Mouse (Mus musculus) neural tube, embryonic 12.5 days (tissue): ENCODE measurements around the gene E330009J07Rik. TPM values are rescaled to one million over a fixed set of nuclear protein-coding genes. Genes with fewer than 3 reads are reported as not detected.

Experiments
- ATAC-seq: fragments of 200-750 bp; cut with Nextera tagmentation; 2 replicates; pipeline ENCODE4 v1.8.0; 2017; ENCODE audit warnings: low read depth, mild to moderate bottlenecking, moderate TSS enrichment, moderate library complexity; ENCODE audit not compliant: low FRiP score
- H3K27ac ChIP-seq: fragments of 300-500 bp; sonication (generic); 2 replicates; pipeline ENCODE4 v1.5.1; 2016
- H3K27me3 ChIP-seq: fragments of 300-500 bp; sonication (generic); replicated peaks from 2 replicates; pipeline ENCODE4 v1.6.1; 2016; ENCODE audit warnings: mild to moderate bottlenecking
- H3K36me3 ChIP-seq: fragments of 300-500 bp; sonication (generic); 2 replicates; pipeline ENCODE4 v1.6.1; 2016; ENCODE audit warnings: mild to moderate bottlenecking
- H3K4me1 ChIP-seq: fragments of 300-500 bp; sonication (generic); 2 replicates; pipeline ENCODE4 v1.6.1; 2016
- H3K4me2 ChIP-seq: fragments of 300-500 bp; sonication (generic); replicated peaks from 2 replicates; pipeline ENCODE4 v1.6.1; 2016; ENCODE audit warnings: mild to moderate bottlenecking
- H3K4me3 ChIP-seq: fragments of 300-500 bp; sonication (generic); 2 replicates; pipeline ENCODE4 v1.5.1; 2016
- H3K9ac ChIP-seq: fragments of 300-500 bp; sonication (generic); 2 replicates; pipeline ENCODE4 v1.6.1; 2016; ENCODE audit warnings: mild to moderate bottlenecking
- H3K9me3 ChIP-seq: fragments of 300-500 bp; sonication (generic); 2 replicates; pipeline ENCODE4 v1.6.1; 2016; ENCODE audit warnings: mild to moderate bottlenecking
- WGBS: fragments of 180-500 bp; shearing (Covaris S2); methylation state at CpG from one replicate; pipeline ENCODE4 v1.1.7; 2016; 5-methylcytosine and 5-hydroxymethylcytosine counted together
- polyA plus RNA-seq: library from polyadenylated mRNA; unstranded; fragments of >200 nt; fragmentation: Nextera tagmentation; extraction: Ambion mirVana; gene quantifications from 2 replicates; pipeline ENCODE4 v1.2.1, GENCODE M21; 2016

E330009J07Rik gene
- polyA plus RNA-seq, 1 experiment from 2014 or later: 21.7 TPM

DNA sequence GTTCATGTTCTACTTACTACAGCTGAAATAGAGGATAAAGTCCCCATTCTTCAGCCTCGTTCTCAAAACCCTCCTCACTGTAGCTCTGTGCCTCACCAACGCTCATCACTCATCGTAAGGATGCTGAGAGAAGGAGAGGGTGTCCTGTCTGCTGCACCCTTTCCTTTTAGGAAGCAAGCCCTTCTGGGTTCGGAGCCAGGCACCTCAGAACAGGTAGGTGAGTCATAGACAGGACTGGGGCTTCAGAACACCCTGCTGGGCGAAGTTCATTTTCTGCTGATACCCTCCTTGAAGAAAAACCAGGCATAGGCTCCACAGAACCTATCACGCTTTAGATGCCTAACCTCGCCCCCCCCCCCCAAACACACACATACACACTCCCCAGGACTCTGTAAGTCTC is 8.5 kb downstream of the E330009J07Rik start:
- Histone ChIP-seq H3K4me2 (no peak overlapping the region), H3K36me3 (0 out of 2 replicates have a peak, but pooled peaks cover 3% of the 10 kb centered on the region), H3K27me3 (no peaks in the 10 kb centered on the region), H3K4me3 (no peak overlapping the region), H3K4me1 (peaks cover 2% of the 10 kb centered on the region; the same call in 1 of the 2 replicates), H3K9ac (no peak overlapping the region), H3K9me3 (no peaks in the 10 kb centered on the region), H3K27ac (no peak overlapping the region)
- no peak for ATAC-seq
- WGBS: 91% methylated on average over 7 of the region's 7 CpGs

DNA sequence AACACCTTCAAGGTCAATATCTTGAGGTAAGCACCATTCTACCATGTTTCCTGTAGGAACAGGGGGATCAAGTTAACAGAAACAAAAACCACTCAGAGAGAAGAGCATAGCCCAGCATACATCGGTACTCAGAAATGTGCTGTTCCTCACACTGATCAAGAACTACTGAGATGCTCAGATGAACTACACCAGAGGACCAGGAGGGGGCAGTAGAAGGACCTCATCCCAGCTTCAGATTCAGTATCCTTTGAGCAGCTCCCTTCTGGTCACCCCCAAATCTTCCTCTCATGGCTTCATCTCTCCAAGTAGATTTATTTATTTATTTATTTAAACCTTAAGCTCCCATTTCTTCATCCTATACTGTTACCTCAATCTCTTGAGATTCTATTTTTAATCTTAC is 12.2 kb downstream of the E330009J07Rik start:
- no peak overlapping the region for H3K4me3 ChIP-seq
- no peak overlapping the region for H3K27ac ChIP-seq
- 0 out of 2 replicates have a peak, but pooled peaks cover 4% of the 10 kb centered on the region for H3K36me3 ChIP-seq
- no peaks in the 10 kb centered on the region for H3K9me3 ChIP-seq
- H3K4me2 ChIP-seq: no peak overlapping the region
- WGBS: 58% methylated on average over 1 of the region's 1 CpGs
- no peaks in the 10 kb centered on the region for H3K27me3 ChIP-seq
- ATAC-seq: no peak
- H3K4me1 ChIP-seq: no peaks in the 10 kb centered on the region
- no peak overlapping the region for H3K9ac ChIP-seq

GRCm38 (mm10) chr6:40423013-40423412 is 12.9 kb downstream of the E330009J07Rik start:
- no peaks in the 10 kb centered on the region for H3K9me3 ChIP-seq
- no peak for ATAC-seq
- H3K9ac ChIP-seq: no peak overlapping the region
- no peak overlapping the region for H3K4me2 ChIP-seq
- no peaks in the 10 kb centered on the region for H3K27me3 ChIP-seq
- 71% methylated on average over 1 of the region's 1 CpGs for WGBS
- no peak overlapping the region for H3K4me3 ChIP-seq
- H3K4me1 ChIP-seq: no peaks in the 10 kb centered on the region
- H3K36me3 ChIP-seq: peaks cover 4% of the 10 kb centered on the region; the same call in 1 of the 2 replicates
- no peak overlapping the region for H3K27ac ChIP-seq

GRCm38 (mm10) chr6:40421099-40421498 is 14.8 kb downstream of the E330009J07Rik start:
- H3K9ac ChIP-seq: no peak overlapping the region
- H3K27ac ChIP-seq: no peak overlapping the region
- WGBS: 91% methylated on average over 6 of the region's 6 CpGs
- no peaks in the 10 kb centered on the region for H3K27me3 ChIP-seq
- H3K4me2 ChIP-seq: no peak overlapping the region
- H3K36me3 ChIP-seq: peaks cover 4% of the 10 kb centered on the region; the same call in 1 of the 2 replicates
- no peak for ATAC-seq
- no peaks in the 10 kb centered on the region for H3K9me3 ChIP-seq
- H3K4me3 ChIP-seq: no peak overlapping the region
- no peaks in the 10 kb centered on the region for H3K4me1 ChIP-seq

- H3K27me3 ChIP-seq: no peaks in the 10 kb centered on the region
- peaks cover 6% of the 10 kb centered on the region; the same call in 1 of the 2 replicates for H3K36me3 ChIP-seq
- H3K9ac ChIP-seq: no peak overlapping the region
- H3K4me3 ChIP-seq: no peak overlapping the region
- no peak for ATAC-seq
- no peak overlapping the region for H3K4me2 ChIP-seq
- no peak overlapping the region for H3K27ac ChIP-seq
- H3K4me1 ChIP-seq: no peaks in the 10 kb centered on the region
- WGBS: 95% methylated on average over 4 of the region's 4 CpGs
- H3K9me3 ChIP-seq: no peaks in the 10 kb centered on the region
Measured at GRCm38 (mm10) chr6:40418386-40418785, 17.5 kb downstream of the E330009J07Rik start.

DNA sequence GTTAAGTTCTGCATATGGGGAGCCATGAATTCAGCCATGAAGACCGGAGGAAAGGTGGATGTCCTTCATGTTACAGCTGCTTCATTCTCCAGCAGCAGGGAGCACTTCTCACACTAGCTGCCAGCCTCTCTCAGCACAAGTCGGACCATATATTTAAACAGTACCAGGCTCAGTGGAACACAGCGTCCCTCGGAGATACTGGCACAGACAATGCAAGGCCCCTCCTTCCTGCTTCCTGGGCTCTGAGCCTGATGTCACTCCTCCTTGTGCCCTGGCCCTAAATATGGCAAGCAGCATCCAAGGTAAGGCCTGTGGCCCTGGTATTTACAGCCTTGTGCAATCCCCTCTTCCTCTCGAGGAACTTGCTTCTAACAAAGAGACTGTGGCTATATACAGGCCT is 20.1 kb downstream of the E330009J07Rik start:
- Histone ChIP-seq H3K4me3 (no peak overlapping the region), H3K36me3 (peaks cover 6% of the 10 kb centered on the region; the same call in 1 of the 2 replicates), H3K9me3 (no peaks in the 10 kb centered on the region), H3K27me3 (no peaks in the 10 kb centered on the region), H3K4me1 (no peaks in the 10 kb centered on the region), H3K9ac (no peak overlapping the region), H3K4me2 (no peak overlapping the region), H3K27ac (no peak overlapping the region)
- 52% methylated on average over 5 of the region's 5 CpGs for WGBS
- ATAC-seq: no peak

DNA sequence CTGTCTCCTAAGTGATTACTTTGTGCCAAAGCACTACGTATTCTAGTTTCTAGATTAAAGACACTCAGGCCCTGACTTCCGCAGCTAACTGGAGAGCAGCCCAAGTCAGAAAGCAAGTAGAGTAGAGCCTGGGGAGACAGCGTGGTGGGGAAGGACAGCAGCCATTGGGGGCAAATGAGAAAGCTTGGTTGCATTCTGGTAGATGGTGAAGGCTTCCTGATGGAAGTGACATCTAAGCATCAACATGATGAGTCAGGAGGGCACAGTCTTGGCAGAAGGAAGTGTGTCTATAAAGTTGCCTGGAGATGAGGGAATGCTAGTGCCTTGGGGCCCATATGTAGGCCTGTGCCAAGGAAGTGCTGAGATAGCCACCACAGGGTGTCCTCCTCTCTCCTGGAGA is 22.4 kb downstream of the E330009J07Rik start:
- H3K27ac ChIP-seq: no peak overlapping the region
- H3K9me3 ChIP-seq: no peaks in the 10 kb centered on the region
- no peak overlapping the region for H3K9ac ChIP-seq
- no peak overlapping the region for H3K4me3 ChIP-seq
- H3K36me3 ChIP-seq: peaks cover 15% of the 10 kb centered on the region; the same call in 1 of the 2 replicates
- ATAC-seq: no peak
- no peaks in the 10 kb centered on the region for H3K4me1 ChIP-seq
- H3K27me3 ChIP-seq: no peaks in the 10 kb centered on the region
- 95% methylated on average over 3 of the region's 3 CpGs for WGBS
- no peak overlapping the region for H3K4me2 ChIP-seq

- no peak overlapping the region for H3K4me2 ChIP-seq
- H3K4me1 ChIP-seq: no peaks in the 10 kb centered on the region
- no peaks in the 10 kb centered on the region for H3K9me3 ChIP-seq
- no peaks in the 10 kb centered on the region for H3K27me3 ChIP-seq
- H3K27ac ChIP-seq: no peak overlapping the region
- ATAC-seq: no peak
- no peak overlapping the region for H3K4me3 ChIP-seq
- 92% methylated on average over 5 of the region's 5 CpGs for WGBS
- no peak overlapping the region for H3K9ac ChIP-seq
- H3K36me3 ChIP-seq: peaks cover 20% of the 10 kb centered on the region; the same call in 1 of the 2 replicates
Measured at GRCm38 (mm10) chr6:40413046-40413445, 22.9 kb downstream of the E330009J07Rik start.

DNA sequence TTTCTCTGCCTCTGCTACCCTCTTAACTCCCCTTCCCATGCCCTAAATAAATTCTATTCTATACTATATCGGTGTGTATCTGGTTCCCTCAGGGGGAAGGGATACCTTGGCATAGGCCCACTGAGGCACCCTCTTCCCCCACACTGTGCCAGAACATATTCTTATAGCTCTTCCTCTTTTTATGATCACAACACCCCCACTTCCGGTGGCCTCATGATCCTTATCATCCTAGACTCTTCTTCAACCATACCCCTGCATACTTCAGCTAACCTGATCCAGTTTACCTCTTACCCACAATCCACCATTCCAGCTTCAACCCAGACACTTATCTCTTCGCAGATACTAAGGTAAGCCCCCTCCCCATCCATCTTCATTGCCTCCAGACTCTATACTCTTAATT is 24.9 kb downstream of the E330009J07Rik start:
- Histone ChIP-seq H3K9me3 (no peaks in the 10 kb centered on the region), H3K4me2 (no peak overlapping the region), H3K9ac (no peak overlapping the region), H3K27me3 (no peaks in the 10 kb centered on the region), H3K4me3 (no peak overlapping the region), H3K27ac (no peak overlapping the region), H3K36me3 (peaks cover 40% of the 10 kb centered on the region), H3K4me1 (no peaks in the 10 kb centered on the region)
- 98% methylated on average over 3 of the region's 3 CpGs for WGBS
- no peak for ATAC-seq

DNA sequence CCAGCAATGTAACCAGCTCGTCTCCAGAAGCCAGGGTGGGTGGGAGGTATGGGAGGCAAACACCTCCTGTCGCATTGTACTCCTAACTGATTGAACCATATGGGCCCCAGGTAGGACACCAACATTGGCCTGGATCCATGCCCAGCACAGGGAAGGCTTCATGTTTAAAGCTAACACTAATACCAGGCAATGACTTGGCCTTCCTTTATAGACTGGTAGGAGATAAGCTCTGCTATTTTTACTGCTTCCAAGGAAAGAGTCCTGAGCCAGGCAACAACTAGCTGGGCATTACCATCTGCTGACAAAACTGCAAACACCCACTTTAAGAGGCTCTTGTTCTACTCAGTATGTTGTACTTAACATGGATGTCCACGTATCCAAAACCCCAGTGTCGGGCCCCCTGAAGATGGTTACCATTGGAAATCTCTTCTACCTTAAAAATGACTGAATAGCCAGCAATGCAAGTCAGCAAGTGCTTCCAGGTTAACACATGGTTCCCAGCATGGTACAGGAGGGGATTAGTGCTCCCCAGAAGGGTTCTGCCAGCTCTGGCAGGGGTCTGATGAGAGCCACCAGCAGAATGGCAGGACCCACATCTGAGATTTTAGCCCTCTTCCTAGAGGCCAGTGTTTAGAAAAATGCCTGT is 32.2 kb downstream of the E330009J07Rik start:
- H3K36me3 ChIP-seq: peaks cover 68% of the 10 kb centered on the region

DNA sequence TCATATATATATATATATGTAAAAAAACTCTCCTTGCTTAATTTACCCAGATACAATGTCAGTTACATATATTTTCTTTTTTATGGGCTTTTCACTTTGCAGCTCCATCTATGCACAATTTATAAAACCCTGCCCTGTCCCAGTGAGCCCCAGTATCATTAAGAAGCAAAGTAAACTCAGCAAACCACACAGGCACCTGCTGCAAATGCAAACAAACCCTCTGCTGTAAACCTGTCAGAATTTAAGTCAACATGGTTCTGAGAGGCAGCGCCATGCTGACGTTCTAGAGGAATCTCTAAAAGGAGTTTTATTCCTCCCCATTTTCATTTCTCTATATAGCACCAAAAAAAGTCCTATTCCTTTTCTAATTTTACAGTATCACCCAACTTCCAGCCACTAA is 33.9 kb downstream of the E330009J07Rik start:
- H3K4me1 ChIP-seq: no peaks in the 10 kb centered on the region
- no peak overlapping the region for H3K4me3 ChIP-seq
- H3K9me3 ChIP-seq: peaks cover 5% of the 10 kb centered on the region; the same call in 1 of the 2 replicates
- no peak overlapping the region for H3K9ac ChIP-seq
- no peak for ATAC-seq
- peaks cover 67% of the 10 kb centered on the region for H3K36me3 ChIP-seq
- WGBS: 87% methylated on average over 2 of the region's 2 CpGs
- no peak overlapping the region for H3K4me2 ChIP-seq
- H3K27me3 ChIP-seq: no peaks in the 10 kb centered on the region
- no peak overlapping the region for H3K27ac ChIP-seq

More for the DNA sequence above, 32.2 kb downstream of the E330009J07Rik start:
- no peak for ATAC-seq
- H3K9ac ChIP-seq: no peak overlapping the region
- no peaks in the 10 kb centered on the region for H3K4me1 ChIP-seq
- H3K27ac ChIP-seq: no peak overlapping the region
- H3K4me3 ChIP-seq: no peak overlapping the region
- no peak overlapping the region for H3K4me2 ChIP-seq
- 89% methylated on average over 4 of the region's 4 CpGs for WGBS
- H3K9me3 ChIP-seq: peaks cover 4% of the 10 kb centered on the region; the same call in 1 of the 2 replicates
- H3K27me3 ChIP-seq: no peaks in the 10 kb centered on the region

- peaks cover 18% of the 10 kb centered on the region for H3K36me3 ChIP-seq
- ATAC-seq: peak; percentile 96
- no peaks in the 10 kb centered on the region for H3K9me3 ChIP-seq
- no peaks in the 10 kb centered on the region for H3K27me3 ChIP-seq
- no peak overlapping the region for H3K27ac ChIP-seq
- H3K4me2 ChIP-seq: no peak overlapping the region
- WGBS: 17% methylated on average over 3 of the region's 3 CpGs
- no peak overlapping the region for H3K9ac ChIP-seq
- H3K4me3 ChIP-seq: no peak overlapping the region
- H3K4me1 ChIP-seq: no peaks in the 10 kb centered on the region
Measured at GRCm38 (mm10) chr6:40393213-40393612, 42.7 kb downstream of the E330009J07Rik start.

GRCm38 (mm10) chr6:40390975-40391374 is 45.0 kb downstream of the E330009J07Rik start:
- Histone ChIP-seq H3K36me3 (peaks cover 8% of the 10 kb centered on the region; the same call in 1 of the 2 replicates), H3K9ac (no peak overlapping the region), H3K4me1 (no peaks in the 10 kb centered on the region), H3K4me3 (no peak overlapping the region), H3K9me3 (no peaks in the 10 kb centered on the region), H3K27ac (no peak overlapping the region), H3K4me2 (no peak overlapping the region), H3K27me3 (no peaks in the 10 kb centered on the region)
- WGBS: 89% methylated on average over 1 of the region's 1 CpGs
- ATAC-seq: no peak
